Mouse (Mus musculus) embryo, embryonic 10.5 days (tissue): ENCODE data around the gene Fbxo47.

ENCODE experiments used
- DNase-seq: peaks from one replicate; pipeline ENCODE4 v3.0.0-alpha.2; 2015; ENCODE audit warnings: low spot score

The Fbxo47 gene

DNA sequence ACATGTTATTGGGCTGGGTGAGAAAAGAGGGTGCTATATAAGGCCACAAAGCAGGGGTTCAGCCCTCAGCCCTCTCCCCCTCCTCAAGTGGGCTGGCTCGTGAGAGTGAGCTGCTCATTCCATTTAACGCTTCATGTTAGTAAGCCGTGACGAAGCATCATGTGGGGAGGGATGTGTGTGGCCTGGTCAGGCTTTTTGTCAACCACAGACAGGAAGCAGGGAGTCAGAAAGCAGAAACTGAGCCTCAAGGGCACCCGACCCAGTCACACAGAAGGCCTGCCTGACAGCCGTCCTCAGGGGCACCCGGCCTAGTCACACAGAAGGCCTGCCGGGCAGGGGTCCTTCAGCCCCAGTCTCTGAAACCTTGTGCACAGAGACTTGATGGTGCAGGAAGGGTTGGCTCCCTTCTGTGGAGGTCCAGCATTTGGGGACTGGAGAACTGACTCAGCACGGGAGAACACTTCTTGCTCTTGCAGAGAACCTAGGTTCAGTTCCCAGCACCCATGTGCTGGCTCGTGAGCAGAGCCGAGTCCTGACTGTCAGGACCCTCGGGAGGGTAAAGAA is 54.0 kb downstream of the Fbxo47 start:
- DNase-seq: no peak

DNA sequence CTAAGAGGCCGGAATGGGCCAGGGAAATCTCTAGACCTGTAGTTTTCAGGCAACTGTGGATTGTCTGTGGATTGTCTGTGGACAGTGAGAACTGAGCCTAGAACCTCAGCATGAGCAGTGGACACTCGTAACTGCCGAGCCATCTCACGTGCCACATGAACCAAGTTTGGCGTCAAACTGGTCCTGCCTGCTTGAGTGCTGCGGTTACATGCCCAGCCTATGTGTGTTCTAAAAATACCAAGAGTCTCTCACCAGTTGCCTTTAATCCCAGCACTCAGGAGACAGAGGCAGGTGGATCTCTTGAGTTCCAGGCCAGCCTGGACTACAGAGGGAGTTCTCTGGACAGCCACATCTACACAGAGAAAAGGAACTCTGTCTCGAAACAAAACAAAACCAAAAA is 54.6 kb downstream of the Fbxo47 start:
- no peak for DNase-seq

GRCm38 (mm10) chr11:97827654-97828053 is 56.3 kb downstream of the Fbxo47 start:
- no peak for DNase-seq

- DNase-seq: no peak
Observed at GRCm38 (mm10) chr11:97826414-97826813, 57.5 kb downstream of the Fbxo47 start.

DNA sequence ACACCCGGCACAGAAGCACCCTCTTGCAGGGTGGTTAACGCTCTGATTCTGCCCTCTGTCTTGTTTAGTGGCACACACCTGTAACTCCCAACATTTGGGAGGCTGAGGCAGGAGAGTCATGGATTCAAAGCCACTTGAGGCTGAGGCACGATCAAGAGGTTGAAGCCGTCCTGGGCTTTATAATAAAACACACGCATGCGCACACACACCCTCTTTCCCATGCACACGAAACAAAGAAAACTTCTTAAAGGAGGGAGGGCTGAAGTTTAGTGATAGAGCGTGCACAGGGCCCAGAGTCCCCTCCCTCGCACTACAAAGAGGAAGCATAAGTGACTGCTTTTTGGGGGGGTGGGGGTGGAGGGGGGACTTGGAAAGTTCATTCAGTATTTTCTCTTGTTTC is 58.0 kb downstream of the Fbxo47 start:
- no peak for DNase-seq

GRCm38 (mm10) chr11:97825295-97825694 is 58.7 kb downstream of the Fbxo47 start:
- no peak for DNase-seq

DNA sequence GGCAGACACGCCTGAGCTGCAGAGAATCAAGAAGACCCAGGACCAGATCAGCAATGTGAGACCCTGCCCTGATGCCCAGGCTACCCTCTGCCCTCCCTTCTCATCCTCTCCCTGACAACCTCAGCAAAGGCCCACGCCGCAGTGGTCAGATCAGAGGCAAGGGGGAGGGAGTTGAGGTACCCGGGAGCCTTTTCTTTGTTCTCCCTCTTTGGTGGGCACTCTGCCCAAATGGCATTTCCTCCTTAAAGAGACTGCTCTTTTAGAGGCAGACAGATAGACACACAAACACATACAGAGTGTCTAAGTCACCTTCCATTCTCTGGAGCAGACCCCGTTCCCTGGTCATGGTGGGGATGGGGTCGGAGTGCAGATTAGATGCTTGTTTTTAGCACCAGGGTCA is 59.1 kb downstream of the Fbxo47 start:
- DNase-seq: no peak

- no peak for DNase-seq
Observed at GRCm38 (mm10) chr11:97824168-97824567, 59.8 kb downstream of the Fbxo47 start.

DNA sequence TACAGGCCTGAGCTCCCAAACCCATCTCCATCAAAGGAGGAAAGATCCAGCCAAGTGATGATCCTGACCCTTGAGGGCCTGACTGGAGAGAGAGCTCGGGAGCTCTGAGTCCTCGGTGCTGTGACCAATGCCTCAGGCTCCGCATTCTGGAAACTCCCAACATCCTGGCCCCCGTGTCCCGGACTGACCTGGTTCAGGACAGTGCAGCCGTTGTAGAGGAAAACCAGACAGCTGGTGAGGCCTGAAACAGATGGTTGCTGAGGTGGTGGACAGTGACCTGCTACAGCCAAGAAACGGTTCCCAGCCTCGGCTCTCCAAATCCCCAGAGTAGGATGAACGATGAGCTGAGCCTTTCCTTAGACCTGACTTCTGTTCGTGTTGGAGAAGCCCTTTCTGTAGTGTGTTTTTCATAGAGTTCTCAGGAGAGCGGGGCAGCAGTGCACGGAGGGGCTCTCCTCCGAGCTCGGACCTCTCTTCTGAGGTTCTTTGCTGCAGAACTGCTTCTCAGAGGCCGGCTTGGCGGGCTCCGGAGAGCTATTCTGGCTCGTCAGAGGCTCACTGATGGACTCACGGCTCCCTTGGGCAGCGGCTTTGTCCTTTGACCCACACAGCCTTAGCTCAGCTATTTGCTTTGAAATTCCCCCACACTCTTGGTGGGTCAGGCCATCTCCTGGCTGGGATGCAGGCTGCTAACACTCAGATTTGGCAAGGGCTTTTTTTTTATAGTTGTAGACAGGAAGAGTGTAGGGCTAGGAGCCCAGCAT is 60.9 kb downstream of the Fbxo47 start:
- DNase-seq: no peak

GRCm38 (mm10) chr11:97821401-97822064 is 62.4 kb downstream of the Fbxo47 start:
- no peak for DNase-seq

- DNase-seq: no peak
Observed at GRCm38 (mm10) chr11:97820840-97821239, 63.1 kb downstream of the Fbxo47 start.

DNA sequence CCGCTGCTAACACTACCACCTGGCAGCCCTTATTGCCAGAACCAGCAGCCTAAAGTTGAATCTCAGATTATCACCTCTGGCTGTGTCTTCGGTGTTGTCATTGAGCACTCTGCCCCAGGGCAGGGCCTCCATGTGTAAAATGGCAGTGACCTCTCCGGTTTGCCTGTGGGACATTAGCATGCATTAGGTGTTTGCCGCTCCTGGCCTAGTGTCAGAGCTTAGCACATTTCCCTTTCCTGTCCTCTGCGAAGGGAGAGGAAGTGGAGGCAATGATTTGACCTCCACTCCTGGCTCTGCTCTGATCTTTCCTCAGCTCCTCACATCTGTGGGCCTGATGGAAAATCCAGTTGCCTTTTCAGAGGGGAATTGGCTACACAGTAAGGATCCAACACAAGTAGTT is 64.0 kb downstream of the Fbxo47 start:
- DNase-seq: no peak

DNA sequence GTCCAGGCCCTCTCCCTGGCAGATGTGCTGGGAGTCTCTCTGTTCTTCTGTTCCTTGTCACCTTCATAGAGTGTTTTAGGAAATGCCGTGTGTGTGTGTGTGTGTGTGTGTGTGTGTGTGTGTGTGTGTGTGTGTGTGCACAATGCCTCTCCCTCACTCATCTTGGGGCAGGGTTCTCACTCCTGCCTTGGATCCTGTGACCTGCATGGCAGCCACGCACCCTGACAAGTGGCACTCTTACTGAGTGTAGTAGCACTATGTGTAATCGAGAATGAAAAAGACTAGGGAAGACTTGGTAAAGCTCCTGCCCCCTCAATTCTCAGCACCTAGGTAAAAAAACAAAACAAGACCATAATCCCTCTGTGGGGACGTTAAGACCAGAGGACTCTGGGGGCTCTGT is 64.9 kb downstream of the Fbxo47 start:
- no peak for DNase-seq

GRCm38 (mm10) chr11:97818571-97818970 is 65.4 kb downstream of the Fbxo47 start:
- peak; percentile 85 for DNase-seq

GRCm38 (mm10) chr11:97818003-97818402 is 66.0 kb downstream of the Fbxo47 start:
- no peak for DNase-seq

DNA sequence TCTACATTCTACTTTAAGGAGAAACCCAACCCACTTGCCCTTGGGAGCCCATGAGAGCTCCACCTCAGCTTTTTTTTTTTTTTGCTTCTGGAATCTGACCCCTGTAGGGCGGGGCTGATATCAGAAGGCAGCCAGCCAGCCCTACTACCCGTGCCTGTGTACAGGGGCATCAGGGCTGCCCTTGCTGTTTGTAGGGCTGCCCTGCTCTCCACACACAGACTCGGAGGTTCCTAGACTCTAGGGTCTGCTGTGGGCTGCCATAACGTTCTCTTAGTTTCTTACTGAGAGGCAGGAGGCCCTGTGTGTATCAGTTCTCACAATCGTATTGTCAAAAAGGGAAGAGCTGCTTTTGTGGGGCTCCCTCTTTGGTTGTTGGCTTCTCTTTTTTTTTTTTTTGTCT is 66.6 kb downstream of the Fbxo47 start:
- peak; percentile 64 for DNase-seq

GRCm38 (mm10) chr11:97816916-97817315 is 67.0 kb downstream of the Fbxo47 start:
- peak; percentile 61 for DNase-seq

DNA sequence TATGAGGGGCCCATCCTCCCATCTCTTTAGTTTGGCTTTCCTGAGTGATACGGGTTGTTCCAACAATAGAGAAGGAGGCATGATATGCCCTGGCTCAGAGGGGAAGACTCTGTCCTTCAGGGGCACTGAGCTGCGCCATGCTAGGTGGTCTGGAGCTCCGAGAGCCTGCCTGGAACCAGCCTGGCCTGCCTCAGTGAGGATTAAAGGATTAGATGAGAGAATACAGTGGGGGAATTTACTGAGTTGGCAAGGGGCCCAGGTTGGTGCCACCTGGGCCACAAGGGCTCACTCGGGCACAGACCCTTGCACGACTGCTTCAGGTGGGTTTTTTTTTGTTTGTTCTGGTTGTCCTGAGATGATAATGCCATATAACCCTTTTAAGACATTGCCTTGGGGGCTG is 67.8 kb downstream of the Fbxo47 start:
- DNase-seq: no peak

GRCm38 (mm10) chr11:97815736-97816135 is 68.2 kb downstream of the Fbxo47 start:
- DNase-seq: no peak

DNA sequence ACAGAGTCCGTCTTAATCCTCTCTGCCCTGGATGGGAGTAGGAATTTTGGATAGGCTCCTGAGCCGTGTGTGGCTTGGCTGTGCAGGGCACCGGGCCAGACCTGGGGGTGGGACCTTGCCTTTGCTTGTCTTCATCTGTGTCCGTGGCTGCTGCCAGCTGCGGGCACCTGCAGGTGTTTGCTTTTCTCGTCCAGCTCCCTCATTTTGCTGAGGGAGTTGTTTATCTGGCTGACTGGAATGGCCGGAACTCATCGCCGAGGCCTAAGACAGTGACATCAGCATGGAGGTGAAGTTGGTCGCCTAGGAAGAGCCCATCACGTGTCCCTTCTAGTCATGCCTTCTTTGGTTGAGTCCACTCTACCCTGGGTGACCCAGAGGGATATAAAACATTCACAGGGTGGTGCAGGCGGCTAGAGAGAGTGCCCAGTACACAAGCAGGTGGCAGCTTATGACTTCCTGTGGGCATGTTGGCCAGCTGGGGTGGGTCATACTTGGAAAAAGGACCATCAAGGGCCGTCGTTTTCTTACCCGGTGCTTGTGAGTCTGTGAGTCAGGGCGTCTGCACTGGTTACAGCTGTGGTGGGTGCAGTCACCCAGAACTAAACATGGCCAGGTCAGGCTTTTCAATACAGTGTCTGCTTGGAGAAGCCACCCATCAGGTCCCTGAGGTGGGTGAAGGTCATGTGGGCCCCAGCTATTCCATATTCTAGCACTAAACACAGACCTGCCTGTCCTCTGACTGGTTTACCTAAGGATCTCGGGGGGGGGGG is 70.0 kb downstream of the Fbxo47 start:
- DNase-seq: no peak

DNA sequence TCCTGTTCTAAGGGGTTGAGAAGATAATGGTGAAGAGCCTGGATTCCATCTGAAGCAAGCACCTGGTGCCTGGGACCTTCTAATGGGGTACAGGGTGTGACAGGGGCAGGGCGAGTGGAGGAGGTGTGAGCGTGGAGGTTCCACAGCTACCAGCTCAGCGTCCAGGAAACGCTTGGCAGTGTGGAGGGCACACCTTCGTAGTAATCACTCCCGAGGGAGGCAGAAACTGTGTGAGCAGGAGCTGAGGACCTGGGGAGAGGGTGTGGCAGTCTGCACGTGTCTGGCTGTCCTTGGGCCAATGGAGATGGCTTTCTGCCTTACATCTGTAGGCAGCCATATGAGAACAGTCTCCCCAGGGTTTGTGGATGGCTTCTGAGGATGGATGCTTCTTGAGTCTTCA is 70.9 kb downstream of the Fbxo47 start:
- DNase-seq: no peak

GRCm38 (mm10) chr11:97812491-97812921 is 71.4 kb downstream of the Fbxo47 start:
- peak; percentile 82 for DNase-seq
